Mouse (Mus musculus) embryonic facial prominence, embryonic 15.5 days (tissue): Measurements from ENCODE around the gene Tha1. TPM values are rescaled to one million over a fixed set of nuclear protein-coding genes. Genes with fewer than 3 reads are reported as not detected.

Experiments used
- ATAC-seq: fragments of 200-750 bp; cut with Nextera tagmentation; 2 replicates; pipeline ENCODE4 v1.8.0; 2017; ENCODE audit warnings: low read depth, moderate TSS enrichment; ENCODE audit not compliant: insufficient number of reproducible peaks, low FRiP score, low TSS enrichment
- H3K27ac ChIP-seq: fragments of 300-500 bp; sonication (generic); replicated peaks from 2 replicates; pipeline ENCODE4 v1.5.1; 2015; ENCODE audit warnings: mild to moderate bottlenecking, inconsistent platforms
- H3K27me3 ChIP-seq: fragments of 300-500 bp; sonication (generic); 2 replicates; pipeline ENCODE4 v1.6.1; 2015; ENCODE audit warnings: inconsistent platforms
- H3K36me3 ChIP-seq: fragments of 300-500 bp; sonication (generic); 2 replicates; pipeline ENCODE4 v1.6.1; 2015; ENCODE audit warnings: mild to moderate bottlenecking, inconsistent platforms
- H3K4me1 ChIP-seq: fragments of 300-500 bp; sonication (generic); 2 replicates; pipeline ENCODE4 v1.6.1; 2015; ENCODE audit warnings: inconsistent platforms
- H3K4me2 ChIP-seq: fragments of 300-500 bp; sonication (generic); replicated peaks from 2 replicates; pipeline ENCODE4 v1.6.1; 2015; ENCODE audit warnings: mild to moderate bottlenecking, inconsistent platforms
- H3K4me3 ChIP-seq: fragments of 300-500 bp; sonication (generic); replicated peaks from 2 replicates; pipeline ENCODE4 v1.5.1; 2015; ENCODE audit warnings: mild to moderate bottlenecking, inconsistent platforms
- H3K9ac ChIP-seq: fragments of 300-500 bp; sonication (generic); 2 replicates; pipeline ENCODE4 v1.6.1; 2015; ENCODE audit warnings: inconsistent platforms
- H3K9me3 ChIP-seq: fragments of 300-500 bp; sonication (generic); replicated peaks from 2 replicates; pipeline ENCODE4 v1.6.1; 2016; ENCODE audit warnings: inconsistent platforms
- WGBS: fragments of 180-500 bp; shearing (Covaris S2); methylation state at CpG from one replicate; pipeline ENCODE4 v1.1.7; 2015; 5-methylcytosine and 5-hydroxymethylcytosine counted together
- polyA plus RNA-seq: library from polyadenylated mRNA; unstranded; fragments of >200 nt; fragmentation: Nextera tagmentation; extraction: Ambion mirVana; gene quantifications from 2 replicates; pipeline ENCODE4 v1.2.1, GENCODE M21; 2015

The Tha1 gene
- polyA plus RNA-seq, 1 experiment from 2014 or later, result 4.7 TPM

- WGBS, result 81% methylated on average over 6 of the region's 6 CpGs
- Histone ChIP-seq H3K4me1 (peaks cover 45% of the 10 kb centered on the region), H3K36me3 (no peaks in the 10 kb centered on the region), H3K4me3 (no peak overlapping the region), H3K9me3 (no peaks in the 10 kb centered on the region), H3K9ac (no peak overlapping the region), H3K27ac (no peak overlapping the region), H3K27me3 (no peaks in the 10 kb centered on the region), H3K4me2 (no peak overlapping the region)
- ATAC-seq, result no peak
Observed at GRCm38 (mm10) chr11:117880977-117881358, 7.7 kb upstream of the Tha1 start.

GRCm38 (mm10) chr11:117880336-117880976 is 7.2 kb upstream of the Tha1 start:
- Histone ChIP-seq H3K9ac (no peak overlapping the region), H3K4me3 (no peak overlapping the region), H3K4me1 (peaks cover 45% of the 10 kb centered on the region), H3K27me3 (no peaks in the 10 kb centered on the region), H3K27ac (no peak overlapping the region), H3K9me3 (no peaks in the 10 kb centered on the region), H3K4me2 (no peak overlapping the region), H3K36me3 (no peaks in the 10 kb centered on the region)
- 87% methylated on average over 9 of the region's 9 CpGs for WGBS
- ATAC-seq, result no peak

GRCm38 (mm10) chr11:117879676-117880075 is 6.4 kb upstream of the Tha1 start:
- H3K36me3 ChIP-seq, result no peaks in the 10 kb centered on the region
- no peak overlapping the region for H3K4me3 ChIP-seq
- H3K4me1 ChIP-seq, result peaks cover 45% of the 10 kb centered on the region
- 69% methylated on average over 6 of the region's 6 CpGs for WGBS
- H3K9me3 ChIP-seq, result no peaks in the 10 kb centered on the region
- H3K27ac ChIP-seq, result no peak overlapping the region
- no peaks in the 10 kb centered on the region for H3K27me3 ChIP-seq
- no peak for ATAC-seq
- no peak overlapping the region for H3K4me2 ChIP-seq
- H3K9ac ChIP-seq, result no peak overlapping the region

GRCm38 (mm10) chr11:117878892-117879291 is 5.6 kb upstream of the Tha1 start:
- Histone ChIP-seq H3K27ac (peak overlapping the region; percentile 66), H3K4me3 (no peak overlapping the region), H3K36me3 (no peaks in the 10 kb centered on the region), H3K27me3 (no peaks in the 10 kb centered on the region), H3K9ac (no peak overlapping the region), H3K9me3 (no peaks in the 10 kb centered on the region), H3K4me2 (peak overlapping the region; percentile 27; the same call in 1 of the 2 replicates), H3K4me1 (peaks cover 42% of the 10 kb centered on the region)
- 9% methylated on average over 8 of the region's 8 CpGs for WGBS
- ATAC-seq, result no peak

GRCm38 (mm10) chr11:117877917-117878745 is 4.8 kb upstream of the Tha1 start:
- Histone ChIP-seq H3K4me2 (peak overlapping the region; percentile 27; the same call in 1 of the 2 replicates), H3K27ac (peak overlapping the region; percentile 66), H3K9ac (no peak overlapping the region), H3K4me3 (no peak overlapping the region), H3K4me1 (peaks cover 44% of the 10 kb centered on the region), H3K9me3 (no peaks in the 10 kb centered on the region), H3K27me3 (no peaks in the 10 kb centered on the region), H3K36me3 (no peaks in the 10 kb centered on the region)
- 21% methylated on average over 13 of the region's 13 CpGs for WGBS
- ATAC-seq, result no peak

GRCm38 (mm10) chr11:117875681-117876080 is 2.4 kb upstream of the Tha1 start:
- Histone ChIP-seq H3K9ac (no peak overlapping the region), H3K9me3 (no peaks in the 10 kb centered on the region), H3K36me3 (no peaks in the 10 kb centered on the region), H3K4me3 (no peak overlapping the region), H3K27me3 (no peaks in the 10 kb centered on the region), H3K27ac (no peak overlapping the region), H3K4me2 (no peak overlapping the region), H3K4me1 (peaks cover 43% of the 10 kb centered on the region)
- ATAC-seq, result no peak
- 39% methylated on average over 6 of the region's 6 CpGs for WGBS

- Histone ChIP-seq H3K4me3 (no peak overlapping the region), H3K9me3 (no peaks in the 10 kb centered on the region), H3K27me3 (no peaks in the 10 kb centered on the region), H3K36me3 (no peaks in the 10 kb centered on the region), H3K4me2 (no peak overlapping the region), H3K27ac (no peak overlapping the region), H3K9ac (no peak overlapping the region), H3K4me1 (peaks cover 44% of the 10 kb centered on the region)
- 53% methylated on average over 4 of the region's 4 CpGs for WGBS
- ATAC-seq, result no peak
Observed at GRCm38 (mm10) chr11:117874419-117874818, 1.1 kb upstream of the Tha1 start.

GRCm38 (mm10) chr11:117871911-117872584 is 1.2 kb downstream of the Tha1 start:
- ATAC-seq, result no peak
- 56% methylated on average over 12 of the region's 12 CpGs for WGBS
- H3K27ac ChIP-seq, result no peak overlapping the region
- no peak overlapping the region for H3K4me3 ChIP-seq
- H3K36me3 ChIP-seq, result no peaks in the 10 kb centered on the region
- H3K27me3 ChIP-seq, result no peaks in the 10 kb centered on the region
- H3K9me3 ChIP-seq, result no peaks in the 10 kb centered on the region
- no peak overlapping the region for H3K9ac ChIP-seq
- peaks cover 27% of the 10 kb centered on the region for H3K4me1 ChIP-seq
- peak overlapping the region; percentile 88; the same call in 1 of the 2 replicates for H3K4me2 ChIP-seq

- H3K9me3 ChIP-seq, result no peaks in the 10 kb centered on the region
- H3K27me3 ChIP-seq, result no peaks in the 10 kb centered on the region
- H3K4me2 ChIP-seq, result no peak overlapping the region
- H3K4me3 ChIP-seq, result no peak overlapping the region
- WGBS, result 64% methylated on average over 5 of the region's 5 CpGs
- H3K4me1 ChIP-seq, result peaks cover 28% of the 10 kb centered on the region
- no peak overlapping the region for H3K27ac ChIP-seq
- H3K9ac ChIP-seq, result no peak overlapping the region
- ATAC-seq, result no peak
- H3K36me3 ChIP-seq, result no peaks in the 10 kb centered on the region
Observed at GRCm38 (mm10) chr11:117871376-117871775, 1.9 kb downstream of the Tha1 start.

GRCm38 (mm10) chr11:117870688-117871365 is 2.5 kb downstream of the Tha1 start:
- Histone ChIP-seq H3K27me3 (no peaks in the 10 kb centered on the region), H3K4me1 (peaks cover 31% of the 10 kb centered on the region), H3K9me3 (no peaks in the 10 kb centered on the region), H3K36me3 (no peaks in the 10 kb centered on the region), H3K9ac (no peak overlapping the region), H3K27ac (no peak overlapping the region), H3K4me2 (no peak overlapping the region; the same call in 1 of the 2 replicates), H3K4me3 (no peak overlapping the region)
- WGBS, result 38% methylated on average over 12 of the region's 12 CpGs
- no peak for ATAC-seq

- no peak overlapping the region for H3K9ac ChIP-seq
Observed at GRCm38 (mm10) chr11:117865988-117866387, 7.3 kb downstream of the Tha1 start.

More at GRCm38 (mm10) chr11:117865988-117866387, 7.3 kb downstream of the Tha1 start:
- Histone ChIP-seq H3K27me3 (peaks cover 22% of the 10 kb centered on the region), H3K4me3 (no peak overlapping the region), H3K9me3 (no peaks in the 10 kb centered on the region), H3K36me3 (no peaks in the 10 kb centered on the region), H3K4me1 (peaks cover 10% of the 10 kb centered on the region), H3K27ac (no peak overlapping the region), H3K4me2 (no peak overlapping the region)
- WGBS, result 21% methylated on average over 6 of the region's 6 CpGs
- ATAC-seq, result no peak
